Mouse (Mus musculus) MEL (cell line): ENCODE data around the gene Kcnj2.

Source experiments
- CHD2 ChIP-seq: IDR thresholded peaks from 2 replicates; pipeline ENCODE4 v1.6.1; 2011; ENCODE audit warnings: low read length, improper control_type of control experiment
- POLR2A ChIP-seq, 2 experiments: IDR thresholded peaks; 2 replicates each; pipeline ENCODE4 v1.6.1; 2011 to 2012; ENCODE audit warnings: low read length in 2 of 2, mild to moderate bottlenecking in 2 of 2, control low read depth in 1 of 2, improper control_type of control experiment in 1 of 2, low read depth in 1 of 2, moderate library complexity in 1 of 2; ENCODE audit not compliant: control insufficient read depth in 1 of 2, insufficient read depth in 1 of 2, poor library complexity in 1 of 2

GRCm38 (mm10) chr11:111104422-111104821 is 38.5 kb downstream of the Kcnj2 start:
- TF ChIP-seq CHD2 (no peak), POLR2A (IDR thresholded peaks at IDR 0.05; ENCODE audit: control insufficient read depth in 1 of 2, insufficient read depth in 1 of 2, low read depth in 1 of 2, low read length in 2 of 2, poor library complexity in 1 of 2) (no peak)
